Mouse (Mus musculus): ENCODE data around the gene Rpl36al.
"Not testable (repeated sequence)": the region's sequence is repeated elsewhere in the genome, so short reads cannot be mapped to it uniquely, and the experiment has no call there.

Gene Rpl36al

GRCm38 (mm10) chr12:69196444-69197377 is 12.8 kb upstream of the Rpl36al start, which contains the start of gene Gm49383:
Gene Gm49383, minus strand, starts transcription at chr12:69197104.
- ATAC-seq (ENCODE audit: insufficient number of reproducible peaks, low FRiP score, low TSS enrichment) = peak; percentile 89

DNA sequence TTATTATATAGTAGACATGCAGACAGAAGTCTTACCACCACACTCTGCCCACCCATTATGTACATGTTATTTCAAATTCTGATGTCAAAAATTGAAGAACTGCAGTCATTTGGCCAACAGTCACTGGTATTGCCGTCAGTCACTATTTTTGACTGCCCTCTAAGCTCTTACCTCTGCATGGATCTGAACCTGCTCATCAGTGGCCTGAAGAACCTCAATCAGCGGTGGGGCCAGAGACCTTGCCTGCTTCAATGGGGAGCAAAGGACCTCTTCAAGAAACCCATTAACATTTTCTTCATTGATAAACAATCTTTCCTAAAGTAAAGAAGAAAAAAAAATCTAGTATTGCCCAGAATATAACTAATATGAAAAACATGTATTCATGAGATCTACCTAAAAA is 8.8 kb upstream of the Rpl36al start:
- ATAC-seq (ENCODE audit: insufficient number of reproducible peaks, low FRiP score, low TSS enrichment) = no peak

- no peak for ATAC-seq (ENCODE audit: insufficient number of reproducible peaks, low FRiP score, low TSS enrichment)
Observed at GRCm38 (mm10) chr12:69191396-69191795, 7.5 kb upstream of the Rpl36al start.

DNA sequence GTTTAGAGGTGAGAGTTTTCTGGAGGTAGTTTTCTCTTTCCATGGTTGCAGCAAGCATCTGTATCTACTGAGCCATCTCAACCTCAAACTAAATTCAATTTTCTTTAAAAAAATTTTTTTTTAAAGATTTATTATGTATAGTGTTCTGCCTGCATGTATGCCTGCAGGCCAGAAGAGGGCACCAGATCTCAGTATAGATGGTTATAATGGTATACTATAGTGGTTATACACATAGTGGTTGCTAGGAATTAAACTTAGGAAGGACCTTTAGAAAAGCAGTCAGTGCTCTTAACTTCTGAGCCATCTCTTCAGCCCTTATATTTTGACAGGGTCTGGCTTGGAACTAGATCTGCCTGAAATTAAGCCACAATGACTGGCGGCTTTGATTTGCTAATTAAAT is 6.6 kb upstream of the Rpl36al start:
- no peak for ATAC-seq (ENCODE audit: insufficient number of reproducible peaks, low FRiP score, low TSS enrichment)

DNA sequence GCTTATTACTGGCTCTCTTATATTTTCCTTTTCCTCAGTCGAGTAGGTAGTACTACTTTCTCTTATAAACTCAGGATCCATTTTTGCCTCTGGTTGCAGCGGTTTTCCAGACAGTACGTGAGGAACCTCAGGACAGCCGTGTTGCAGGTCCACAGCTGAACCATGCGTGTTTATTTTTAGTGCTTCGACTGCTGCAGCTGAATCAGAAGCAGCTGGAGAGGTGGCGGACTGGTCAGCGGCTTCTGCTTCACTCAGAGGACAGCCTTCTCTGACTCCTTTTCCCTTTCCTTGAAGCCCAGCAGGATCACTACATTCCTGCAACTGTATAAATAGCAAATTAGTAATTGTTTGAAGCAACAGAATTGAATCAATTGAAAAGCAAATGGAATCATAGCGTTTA is 6.2 kb upstream of the Rpl36al start:
- ATAC-seq (ENCODE audit: insufficient number of reproducible peaks, low FRiP score, low TSS enrichment) = no peak

- no peak for ATAC-seq (ENCODE audit: insufficient number of reproducible peaks, low FRiP score, low TSS enrichment)
Observed at GRCm38 (mm10) chr12:69186811-69187471, 3.1 kb upstream of the Rpl36al start.

DNA sequence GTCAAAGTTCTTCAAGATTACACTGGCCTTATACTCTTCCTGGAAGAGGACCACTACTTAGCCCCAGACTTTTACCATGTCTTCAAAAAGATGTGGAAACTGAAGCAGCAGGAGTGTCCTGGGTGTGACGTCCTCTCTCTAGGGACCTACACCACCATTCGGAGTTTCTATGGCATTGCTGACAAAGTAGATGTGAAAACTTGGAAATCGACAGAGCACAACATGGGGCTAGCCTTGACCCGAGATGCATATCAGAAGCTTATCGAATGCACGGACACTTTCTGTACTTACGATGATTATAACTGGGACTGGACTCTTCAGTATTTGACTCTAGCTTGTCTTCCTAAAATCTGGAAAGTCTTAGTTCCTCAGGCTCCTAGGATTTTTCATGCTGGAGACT is 1.5 kb upstream of the Rpl36al start:
- no peak for ATAC-seq (ENCODE audit: insufficient number of reproducible peaks, low FRiP score, low TSS enrichment)

DNA sequence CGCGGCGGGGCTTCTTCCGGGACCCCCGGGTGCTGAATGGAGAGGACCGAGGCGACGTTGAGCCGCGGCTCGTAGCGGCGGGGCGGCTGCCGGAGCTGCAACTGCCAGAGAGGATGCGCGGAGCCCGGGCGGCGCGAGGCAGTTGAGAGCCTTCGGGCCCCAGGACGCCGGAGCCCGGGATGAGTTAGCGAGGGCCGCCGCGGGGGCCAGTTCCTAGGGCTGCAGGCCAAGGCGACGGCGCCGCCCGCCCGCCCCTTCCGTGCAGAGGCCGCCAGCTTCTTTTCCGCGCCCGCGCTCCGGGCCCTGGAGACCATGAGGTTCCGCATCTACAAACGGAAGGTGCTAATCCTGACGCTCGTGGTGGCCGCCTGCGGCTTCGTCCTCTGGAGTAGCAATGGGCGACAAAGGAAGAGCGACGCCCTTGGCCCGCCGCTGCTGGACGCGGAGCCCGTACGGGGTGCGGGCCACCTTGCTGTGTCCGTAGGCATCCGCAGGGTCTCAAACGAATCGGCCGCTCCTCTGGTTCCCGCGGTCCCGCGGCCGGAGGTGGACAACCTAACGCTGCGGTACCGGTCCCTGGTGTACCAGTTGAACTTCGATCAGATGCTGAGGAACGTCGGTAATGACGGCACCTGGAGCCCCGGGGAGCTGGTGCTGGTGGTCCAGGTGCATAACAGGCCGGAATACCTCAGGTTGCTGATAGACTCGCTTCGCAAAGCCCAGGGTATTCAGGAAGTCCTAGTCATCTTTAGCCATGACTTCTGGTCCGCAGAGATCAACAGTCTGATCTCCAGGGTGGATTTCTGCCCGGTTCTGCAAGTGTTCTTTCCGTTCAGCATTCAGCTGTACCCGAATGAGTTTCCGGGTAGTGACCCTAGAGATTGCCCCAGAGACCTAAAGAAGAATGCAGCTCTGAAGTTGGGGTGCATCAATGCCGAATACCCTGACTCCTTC is 736 bp upstream of the Rpl36al start:
- peak; percentile 37; the same call in 1 of the 2 replicates for ATAC-seq (ENCODE audit: insufficient number of reproducible peaks, low FRiP score, low TSS enrichment)

- ATAC-seq (ENCODE audit: insufficient number of reproducible peaks, low FRiP score, low TSS enrichment) = no peak
Observed at GRCm38 (mm10) chr12:69181800-69182199, 2.1 kb downstream of the Rpl36al start.

DNA sequence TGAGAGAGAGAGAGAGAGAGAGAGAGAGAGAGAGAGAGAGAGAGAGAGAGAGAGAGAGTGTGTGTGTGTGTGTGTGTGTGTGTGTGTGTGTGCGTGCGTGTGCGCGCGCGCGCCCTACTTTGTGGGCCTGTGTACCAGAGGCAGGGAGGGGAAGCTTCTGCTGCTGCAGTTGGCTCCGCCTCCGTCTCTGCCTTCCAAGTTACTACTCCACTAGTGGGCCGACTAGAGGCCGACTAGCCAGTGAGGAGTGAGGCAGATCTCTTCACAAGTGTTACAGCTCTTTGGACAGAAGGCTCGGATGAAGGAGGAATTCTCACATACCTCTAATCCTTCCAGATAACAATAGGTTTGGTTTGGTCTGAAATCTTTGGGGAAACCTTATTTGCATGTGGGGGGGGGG is 4.5 kb downstream of the Rpl36al start:
- no peak for ATAC-seq (ENCODE audit: insufficient number of reproducible peaks, low FRiP score, low TSS enrichment)

GRCm38 (mm10) chr12:69177526-69177925 is 6.4 kb downstream of the Rpl36al start:
- no peak for ATAC-seq (ENCODE audit: insufficient number of reproducible peaks, low FRiP score, low TSS enrichment)

GRCm38 (mm10) chr12:69175975-69176374 is 7.9 kb downstream of the Rpl36al start:
- ATAC-seq (ENCODE audit: insufficient number of reproducible peaks, low FRiP score, low TSS enrichment) = no peak

DNA sequence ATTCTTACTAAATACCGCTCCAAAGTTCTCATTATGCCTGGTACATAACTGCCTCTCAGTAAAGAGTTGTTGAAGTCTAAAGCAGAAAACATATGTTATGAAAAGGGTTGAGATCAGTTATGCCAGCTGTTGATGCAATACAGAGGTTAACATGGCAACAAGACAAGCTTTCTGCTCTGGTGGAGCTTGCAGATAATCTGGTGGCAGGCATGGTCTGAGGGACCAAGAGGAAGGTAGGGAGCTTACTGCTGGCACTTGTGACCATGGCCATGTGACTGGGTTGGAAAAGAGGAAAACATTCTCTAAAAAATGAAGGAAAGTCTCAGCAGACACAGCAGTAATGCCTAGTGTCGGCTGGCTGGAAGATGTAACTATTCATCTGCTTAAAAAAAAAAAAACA is 12.6 kb downstream of the Rpl36al start:
- no peak for ATAC-seq (ENCODE audit: insufficient number of reproducible peaks, low FRiP score, low TSS enrichment)

DNA sequence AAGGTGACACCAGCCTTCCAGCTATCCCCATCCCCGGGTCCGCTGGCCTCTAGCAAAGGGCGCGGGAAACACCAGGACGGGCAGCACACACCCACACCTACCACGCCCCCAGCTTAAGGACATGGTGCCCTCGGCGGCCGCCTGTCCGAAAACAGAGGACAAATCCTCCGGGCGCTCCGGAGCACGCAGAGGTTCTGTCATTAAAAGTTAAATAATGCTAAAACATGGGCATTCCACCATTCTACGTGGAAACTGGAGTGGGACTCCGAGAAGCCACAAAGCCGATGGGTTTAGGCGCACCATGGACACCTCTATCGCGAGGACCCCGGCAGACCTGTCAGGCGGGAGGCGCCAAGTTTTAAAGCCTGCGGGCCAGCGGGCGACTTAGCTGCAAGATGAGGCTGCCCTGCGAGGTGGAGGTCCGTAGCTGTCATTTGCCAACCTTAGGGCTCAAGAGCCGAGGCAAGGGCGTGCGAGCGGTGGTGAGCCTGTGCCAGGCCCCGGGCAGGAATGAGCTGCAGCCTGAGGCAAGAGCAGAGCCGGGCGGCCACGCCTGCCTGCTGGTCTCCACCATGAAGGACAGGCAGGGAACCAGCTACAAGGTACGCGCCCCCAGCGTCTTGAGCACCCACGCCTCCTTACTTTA is 15.3 kb downstream of the Rpl36al start, which contains the start of gene Lrr1:
TSS of gene Lrr1 (plus strand) at position 354 of the 646 bp plus-strand sequence.
- ATAC-seq (ENCODE audit: insufficient number of reproducible peaks, low FRiP score, low TSS enrichment) = peak; percentile 89

DNA sequence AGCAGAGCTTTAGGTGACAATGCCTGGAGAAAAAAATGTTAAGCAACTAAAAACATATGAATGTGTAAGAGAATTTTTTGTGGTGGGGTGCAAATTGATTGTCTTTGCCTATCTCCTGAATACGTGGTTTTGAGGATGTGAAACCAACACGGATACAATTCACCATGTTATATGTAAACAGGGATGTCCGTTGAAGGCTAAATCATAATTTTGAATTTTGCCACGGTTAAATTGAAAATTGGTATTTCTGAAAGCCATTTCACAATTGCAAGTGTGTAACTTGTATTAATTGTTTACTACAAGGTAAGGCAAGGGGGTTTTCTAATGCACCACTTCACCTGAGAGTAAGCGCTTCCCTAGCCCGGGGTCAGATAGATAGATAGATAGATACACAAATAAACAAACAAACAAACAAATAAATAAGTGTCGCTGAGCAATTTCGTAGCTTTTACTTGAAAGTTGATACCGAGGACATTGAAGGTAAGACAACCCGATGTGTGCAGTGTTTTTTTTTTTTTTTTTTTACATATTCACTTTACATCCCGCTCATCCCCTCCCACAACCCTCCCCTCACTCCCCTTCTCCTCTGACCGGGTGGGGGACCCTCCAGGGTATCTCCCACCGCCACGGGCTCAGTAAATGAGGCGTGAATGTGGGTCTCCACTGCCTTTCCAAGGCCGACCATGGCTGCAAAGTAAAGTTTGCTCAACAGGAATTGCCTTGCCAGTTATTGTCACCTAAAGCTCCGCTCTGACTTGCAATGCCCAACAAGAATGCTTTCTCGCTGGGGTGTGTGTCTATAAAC is 16.0 kb downstream of the Rpl36al start:
- ATAC-seq (ENCODE audit: insufficient number of reproducible peaks, low FRiP score, low TSS enrichment) = no peak

GRCm38 (mm10) chr12:69166861-69167581 is 16.9 kb downstream of the Rpl36al start:
- ATAC-seq (ENCODE audit: insufficient number of reproducible peaks, low FRiP score, low TSS enrichment) = not testable (repeated sequence)

DNA sequence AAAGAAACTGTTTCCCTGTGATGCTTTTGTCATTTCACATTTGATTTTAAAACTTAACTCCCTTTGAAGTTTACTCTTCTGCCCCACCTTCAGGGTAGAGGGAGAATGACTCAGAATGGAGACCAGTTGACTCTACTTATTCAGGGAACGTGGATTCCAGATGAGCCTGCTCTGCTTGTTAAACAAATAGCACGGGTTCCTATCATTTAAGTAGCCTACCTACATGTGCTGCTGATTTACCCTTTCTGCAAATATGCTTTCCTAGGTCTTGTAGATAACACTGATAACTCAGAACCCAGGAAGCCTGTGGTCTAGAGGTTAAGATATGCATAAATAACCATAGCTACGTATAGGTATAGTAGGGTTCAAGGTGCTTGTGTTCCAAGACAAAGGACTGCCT is 19.0 kb downstream of the Rpl36al start:
- no peak for ATAC-seq (ENCODE audit: insufficient number of reproducible peaks, low FRiP score, low TSS enrichment)

GRCm38 (mm10) chr12:69163586-69163985 is 20.3 kb downstream of the Rpl36al start:
- ATAC-seq (ENCODE audit: insufficient number of reproducible peaks, low FRiP score, low TSS enrichment) = not testable (repeated sequence)
